Mouse (Mus musculus): ENCODE results near the gene Ankrd36.
"Not testable (repeated sequence)": the region's sequence is repeated elsewhere in the genome, so short reads cannot be mapped to it uniquely, and the experiment has no call there.

Ankrd36 gene

GRCm38 (mm10) chr11:5596756-5597155 lies 27.3 kb downstream of the Ankrd36 start:
- in situ Hi-C loops (cut with MboI; ENCODE audit: low pct_unique_long_range_greater_than_20kb in 1 of 2, low sequenced_read_pairs in 2 of 2, unreplicated experiment in 1 of 2), result no loop called here

- in situ Hi-C loops (cut with MboI; ENCODE audit: low pct_unique_long_range_greater_than_20kb in 1 of 2, low sequenced_read_pairs in 2 of 2, unreplicated experiment in 1 of 2), result loop anchor here in 1 of 2 experiments (5.0 kb wide), 1 partner anchor 1697 kb away; no protein-coding TSS in a partner anchor
These were observed 35.9 kb downstream of the Ankrd36 start for GRCm38 (mm10) chr11:5605421-5605820.

- in situ Hi-C loops (cut with MboI; ENCODE audit: low pct_unique_long_range_greater_than_20kb in 1 of 2, low sequenced_read_pairs in 2 of 2, unreplicated experiment in 1 of 2), result not testable (repeated sequence)
These were observed 42.4 kb downstream of the Ankrd36 start for GRCm38 (mm10) chr11:5611918-5612317.

- in situ Hi-C loops (cut with MboI; ENCODE audit: low pct_unique_long_range_greater_than_20kb in 1 of 2, low sequenced_read_pairs in 2 of 2, unreplicated experiment in 1 of 2), result no loop called here
These were observed 45.0 kb downstream of the Ankrd36 start for GRCm38 (mm10) chr11:5614453-5614852.

GRCm38 (mm10) chr11:5625101-5625500 lies 55.6 kb downstream of the Ankrd36 start:
- in situ Hi-C loops (cut with MboI; ENCODE audit: low pct_unique_long_range_greater_than_20kb in 1 of 2, low sequenced_read_pairs in 2 of 2, unreplicated experiment in 1 of 2), result loop anchor here in 1 of 2 experiments (5.0 kb wide), 1 partner anchor 138 kb away; no protein-coding TSS in a partner anchor

GRCm38 (mm10) chr11:5629033-5629432 lies 59.5 kb downstream of the Ankrd36 start:
- in situ Hi-C loops (cut with MboI; ENCODE audit: low pct_unique_long_range_greater_than_20kb in 1 of 2, low sequenced_read_pairs in 2 of 2, unreplicated experiment in 1 of 2), result loop anchor here in 1 of 2 experiments (5.0 kb wide), 1 partner anchor 142 kb away; no protein-coding TSS in a partner anchor

GRCm38 (mm10) chr11:5643085-5643484 lies 73.6 kb downstream of the Ankrd36 start:
- in situ Hi-C loops (cut with MboI; ENCODE audit: low pct_unique_long_range_greater_than_20kb in 1 of 2, low sequenced_read_pairs in 2 of 2, unreplicated experiment in 1 of 2), result no loop called here

GRCm38 (mm10) chr11:5650321-5650720 lies 80.8 kb downstream of the Ankrd36 start:
- in situ Hi-C loops (cut with MboI; ENCODE audit: low pct_unique_long_range_greater_than_20kb in 1 of 2, low sequenced_read_pairs in 2 of 2, unreplicated experiment in 1 of 2), result no loop called here

GRCm38 (mm10) chr11:5682541-5682940 lies 113.1 kb downstream of the Ankrd36 start:
- in situ Hi-C loops (cut with MboI; ENCODE audit: low pct_unique_long_range_greater_than_20kb in 1 of 2, low sequenced_read_pairs in 2 of 2, unreplicated experiment in 1 of 2), result no loop called here

- in situ Hi-C loops (cut with MboI; ENCODE audit: low pct_unique_long_range_greater_than_20kb in 1 of 2, low sequenced_read_pairs in 2 of 2, unreplicated experiment in 1 of 2), result no loop called here
These were observed 114.8 kb downstream of the Ankrd36 start for GRCm38 (mm10) chr11:5684283-5684682.

- in situ Hi-C loops (cut with MboI; ENCODE audit: low pct_unique_long_range_greater_than_20kb in 1 of 2, low sequenced_read_pairs in 2 of 2, unreplicated experiment in 1 of 2), result no loop called here
These were observed 122.3 kb downstream of the Ankrd36 start for GRCm38 (mm10) chr11:5691775-5692174.

GRCm38 (mm10) chr11:5700808-5701207 lies 131.3 kb downstream of the Ankrd36 start:
- in situ Hi-C loops (cut with MboI; ENCODE audit: low pct_unique_long_range_greater_than_20kb in 1 of 2, low sequenced_read_pairs in 2 of 2, unreplicated experiment in 1 of 2), result no loop called here

GRCm38 (mm10) chr11:5701300-5701699 lies 131.8 kb downstream of the Ankrd36 start:
- in situ Hi-C loops (cut with MboI; ENCODE audit: low pct_unique_long_range_greater_than_20kb in 1 of 2, low sequenced_read_pairs in 2 of 2, unreplicated experiment in 1 of 2), result no loop called here

GRCm38 (mm10) chr11:5701821-5702220 lies 132.3 kb downstream of the Ankrd36 start:
- in situ Hi-C loops (cut with MboI; ENCODE audit: low pct_unique_long_range_greater_than_20kb in 1 of 2, low sequenced_read_pairs in 2 of 2, unreplicated experiment in 1 of 2), result no loop called here

GRCm38 (mm10) chr11:5702271-5702956 lies 132.9 kb downstream of the Ankrd36 start:
- in situ Hi-C loops (cut with MboI; ENCODE audit: low pct_unique_long_range_greater_than_20kb in 1 of 2, low sequenced_read_pairs in 2 of 2, unreplicated experiment in 1 of 2), result no loop called here

GRCm38 (mm10) chr11:5702957-5703332 lies 133.5 kb downstream of the Ankrd36 start:
- in situ Hi-C loops (cut with MboI; ENCODE audit: low pct_unique_long_range_greater_than_20kb in 1 of 2, low sequenced_read_pairs in 2 of 2, unreplicated experiment in 1 of 2), result no loop called here

- in situ Hi-C loops (cut with MboI; ENCODE audit: low pct_unique_long_range_greater_than_20kb in 1 of 2, low sequenced_read_pairs in 2 of 2, unreplicated experiment in 1 of 2), result no loop called here
These were observed 133.9 kb downstream of the Ankrd36 start for GRCm38 (mm10) chr11:5703341-5703740.

- in situ Hi-C loops (cut with MboI; ENCODE audit: low pct_unique_long_range_greater_than_20kb in 1 of 2, low sequenced_read_pairs in 2 of 2, unreplicated experiment in 1 of 2), result no loop called here
These were observed 136.5 kb downstream of the Ankrd36 start for GRCm38 (mm10) chr11:5705972-5706371.

- in situ Hi-C loops (cut with MboI; ENCODE audit: low pct_unique_long_range_greater_than_20kb in 1 of 2, low sequenced_read_pairs in 2 of 2, unreplicated experiment in 1 of 2), result no loop called here
These were observed 137.5 kb downstream of the Ankrd36 start for GRCm38 (mm10) chr11:5706874-5707529.

Data from mouse embryonic stem cell (cell line).